Mouse (Mus musculus): ENCODE measurements around the gene St6galnac3. TPM values are rescaled to one million over a fixed set of nuclear protein-coding genes. Genes with fewer than 3 reads are reported as not detected.

Gene St6galnac3
- total and polyA plus RNA-seq, 2 experiments from 2014 or later = 7.3 to 9.9 TPM

- no peak overlapping the region for H3K4me2 ChIP-seq (ENCODE audit: low read depth, low read length)
- H3K27me3 ChIP-seq (ENCODE audit: insufficient read depth, low read length) = no peaks in the 10 kb centered on the region
- H3K4me3 ChIP-seq (ENCODE audit: low read length) = no peak overlapping the region
- ATAC-seq (no peak), DNase-seq (ENCODE audit: low spot score) (peak; percentile 22)
- no peak overlapping the region for H3K9ac ChIP-seq (replicated peaks; ENCODE audit: low read length)
- H3K27ac ChIP-seq = no peak overlapping the region
- no peak for TF ChIP-seq CTCF (IDR thresholded peaks at IDR 0.05; ENCODE audit: low read depth)
- H3K4me1 ChIP-seq (ENCODE audit: insufficient read depth, low read length) = no peaks in the 10 kb centered on the region
- no peaks in the 10 kb centered on the region for H3K36me3 ChIP-seq (ENCODE audit: insufficient read depth, low read length)
- no peaks in the 10 kb centered on the region for H3K9me3 ChIP-seq (ENCODE audit: low read length)
- 56% methylated on average over 8 of the region's 8 CpGs for WGBS
These were observed 525.7 kb downstream of the St6galnac3 start for GRCm38 (mm10) chr3:153199251-153199650.

GRCm38 (mm10) chr3:153198514-153198913 lies 526.5 kb downstream of the St6galnac3 start:
- ATAC-seq = no peak
- WGBS = 76% methylated on average over 4 of the region's 4 CpGs
- H3K27ac ChIP-seq = no peak overlapping the region

GRCm38 (mm10) chr3:153193025-153193424 lies 531.9 kb downstream of the St6galnac3 start:
- DNase-seq (ENCODE audit: low spot score) (no peak), ATAC-seq (no peak)
- no peak overlapping the region for H3K4me3 ChIP-seq (ENCODE audit: low read length)
- WGBS = 73% methylated on average over 7 of the region's 7 CpGs
- no peaks in the 10 kb centered on the region for H3K27me3 ChIP-seq (ENCODE audit: insufficient read depth, low read length)
- TF ChIP-seq CTCF (IDR thresholded peaks at IDR 0.05; ENCODE audit: low read depth) = no peak
- no peaks in the 10 kb centered on the region for H3K36me3 ChIP-seq (ENCODE audit: insufficient read depth, low read length)
- no peak overlapping the region for H3K27ac ChIP-seq
- no peaks in the 10 kb centered on the region; the same call in 1 of the 2 replicates for H3K4me1 ChIP-seq (ENCODE audit: insufficient read depth, low read length)
- no peak overlapping the region for H3K9ac ChIP-seq (replicated peaks; ENCODE audit: low read length)
- no peak overlapping the region for H3K4me2 ChIP-seq (ENCODE audit: low read depth, low read length)
- H3K9me3 ChIP-seq (ENCODE audit: low read length) = no peaks in the 10 kb centered on the region

More at GRCm38 (mm10) chr3:153198514-153198913, 526.5 kb downstream of the St6galnac3 start:
- H3K4me1 ChIP-seq (ENCODE audit: insufficient read depth, low read length) = no peaks in the 10 kb centered on the region
- DNase-seq (ENCODE audit: low spot score) = no peak
- no peaks in the 10 kb centered on the region for H3K36me3 ChIP-seq (ENCODE audit: insufficient read depth, low read length)
- H3K9ac ChIP-seq (replicated peaks; ENCODE audit: low read length) = no peak overlapping the region
- no peaks in the 10 kb centered on the region for H3K9me3 ChIP-seq (ENCODE audit: low read length)
- no peak overlapping the region for H3K4me3 ChIP-seq (ENCODE audit: low read length)
- no peaks in the 10 kb centered on the region for H3K27me3 ChIP-seq (ENCODE audit: insufficient read depth, low read length)
- no peak overlapping the region for H3K4me2 ChIP-seq (ENCODE audit: low read depth, low read length)
- no peak for TF ChIP-seq CTCF (IDR thresholded peaks at IDR 0.05; ENCODE audit: low read depth)

GRCm38 (mm10) chr3:153190742-153191141 lies 534.2 kb downstream of the St6galnac3 start:
- no peaks in the 10 kb centered on the region for H3K27me3 ChIP-seq (ENCODE audit: insufficient read depth, low read length)
- no peaks in the 10 kb centered on the region for H3K36me3 ChIP-seq (ENCODE audit: insufficient read depth, low read length)
- 91% methylated on average over 2 of the region's 2 CpGs for WGBS
- H3K9ac ChIP-seq (replicated peaks; ENCODE audit: low read length) = no peak overlapping the region
- H3K27ac ChIP-seq = no peak overlapping the region
- TF ChIP-seq CTCF (IDR thresholded peaks at IDR 0.05; ENCODE audit: low read depth) = no peak
- H3K4me2 ChIP-seq (ENCODE audit: low read depth, low read length) = no peak overlapping the region
- H3K9me3 ChIP-seq (ENCODE audit: low read length) = no peaks in the 10 kb centered on the region
- H3K4me1 ChIP-seq (ENCODE audit: insufficient read depth, low read length) = no peaks in the 10 kb centered on the region; the same call in 1 of the 2 replicates
- DNase-seq (ENCODE audit: low spot score) (no peak), ATAC-seq (no peak)
- H3K4me3 ChIP-seq (ENCODE audit: low read length) = no peak overlapping the region

GRCm38 (mm10) chr3:153189685-153190467 lies 535.1 kb downstream of the St6galnac3 start:
- H3K4me3 ChIP-seq (ENCODE audit: low read length) = no peak overlapping the region

GRCm38 (mm10) chr3:153188224-153188623 lies 536.8 kb downstream of the St6galnac3 start:
- H3K4me3 ChIP-seq (ENCODE audit: low read length) = no peak overlapping the region
- TF ChIP-seq CTCF (IDR thresholded peaks at IDR 0.05; ENCODE audit: low read depth) = no peak
- no peak overlapping the region for H3K27ac ChIP-seq
- no peak overlapping the region for H3K4me2 ChIP-seq (ENCODE audit: low read depth, low read length)
- no peak for DNase-seq (ENCODE audit: low spot score)
- no peak overlapping the region for H3K9ac ChIP-seq (replicated peaks; ENCODE audit: low read length)
- H3K27me3 ChIP-seq (ENCODE audit: insufficient read depth, low read length) = no peaks in the 10 kb centered on the region
- no peaks in the 10 kb centered on the region for H3K36me3 ChIP-seq (ENCODE audit: insufficient read depth, low read length)
- WGBS = 66% methylated on average over 2 of the region's 2 CpGs
- H3K9me3 ChIP-seq (ENCODE audit: low read length) = no peaks in the 10 kb centered on the region
- no peaks in the 10 kb centered on the region; the same call in 1 of the 2 replicates for H3K4me1 ChIP-seq (ENCODE audit: insufficient read depth, low read length)
- no peak for ATAC-seq

More at GRCm38 (mm10) chr3:153189685-153190467, 535.1 kb downstream of the St6galnac3 start:
- no peaks in the 10 kb centered on the region for H3K9me3 ChIP-seq (ENCODE audit: low read length)
- ATAC-seq = no peak
- no peak overlapping the region for H3K27ac ChIP-seq
- H3K27me3 ChIP-seq (ENCODE audit: insufficient read depth, low read length) = no peaks in the 10 kb centered on the region
- DNase-seq (ENCODE audit: low spot score) = no peak
- H3K9ac ChIP-seq (replicated peaks; ENCODE audit: low read length) = no peak overlapping the region
- TF ChIP-seq CTCF (IDR thresholded peaks at IDR 0.05; ENCODE audit: low read depth) = no peak
- 75% methylated on average over 6 of the region's 6 CpGs for WGBS
- no peaks in the 10 kb centered on the region for H3K36me3 ChIP-seq (ENCODE audit: insufficient read depth, low read length)
- H3K4me2 ChIP-seq (ENCODE audit: low read depth, low read length) = no peak overlapping the region
- H3K4me1 ChIP-seq (ENCODE audit: insufficient read depth, low read length) = no peaks in the 10 kb centered on the region; the same call in 1 of the 2 replicates

- Histone ChIP-seq H3K36me3 (ENCODE audit: insufficient read depth, low read length) (no peaks in the 10 kb centered on the region), H3K27ac (no peak overlapping the region), H3K27me3 (ENCODE audit: insufficient read depth, low read length) (no peaks in the 10 kb centered on the region), H3K9ac (replicated peaks; ENCODE audit: low read length) (no peak overlapping the region), H3K4me3 (ENCODE audit: low read length) (no peak overlapping the region), H3K9me3 (ENCODE audit: low read length) (no peaks in the 10 kb centered on the region), H3K4me1 (ENCODE audit: insufficient read depth, low read length) (no peaks in the 10 kb centered on the region; the same call in 1 of the 2 replicates), H3K4me2 (ENCODE audit: low read depth, low read length) (no peak overlapping the region)
- no peak for ATAC-seq
- no peak for TF ChIP-seq CTCF (IDR thresholded peaks at IDR 0.05; ENCODE audit: low read depth)
- no peak for DNase-seq (ENCODE audit: low spot score)
- WGBS = 86% methylated on average over 3 of the region's 3 CpGs
These were observed 539.9 kb downstream of the St6galnac3 start for GRCm38 (mm10) chr3:153185117-153185516.
